Mouse (Mus musculus) urinary bladder, adult 2 months (tissue): ENCODE data around the gene Pnrc2. TPM values are rescaled to one million over a fixed set of nuclear protein-coding genes. Genes with fewer than 3 reads are reported as not detected.

Experiments
- DNase-seq: peaks from one replicate; pipeline ENCODE4 v3.0.0; 2022; ENCODE audit warnings: low spot score
- polyA plus RNA-seq: library from polyadenylated mRNA; depleted of rRNA; stranded (reverse); fragments of >200 nt; gene quantifications from 2 replicates; pipeline ENCODE4 v1.2.3, GENCODE M21; 2012

The Pnrc2 gene
- polyA plus RNA-seq, 1 experiment: 122 TPM

GRCm38 (mm10) chr4:135870227-135871023, 3.2 kb downstream of the Pnrc2 start:
- no peak for DNase-seq

- DNase-seq: no peak
Measured at GRCm38 (mm10) chr4:135868996-135869395, 4.7 kb downstream of the Pnrc2 start.

DNA sequence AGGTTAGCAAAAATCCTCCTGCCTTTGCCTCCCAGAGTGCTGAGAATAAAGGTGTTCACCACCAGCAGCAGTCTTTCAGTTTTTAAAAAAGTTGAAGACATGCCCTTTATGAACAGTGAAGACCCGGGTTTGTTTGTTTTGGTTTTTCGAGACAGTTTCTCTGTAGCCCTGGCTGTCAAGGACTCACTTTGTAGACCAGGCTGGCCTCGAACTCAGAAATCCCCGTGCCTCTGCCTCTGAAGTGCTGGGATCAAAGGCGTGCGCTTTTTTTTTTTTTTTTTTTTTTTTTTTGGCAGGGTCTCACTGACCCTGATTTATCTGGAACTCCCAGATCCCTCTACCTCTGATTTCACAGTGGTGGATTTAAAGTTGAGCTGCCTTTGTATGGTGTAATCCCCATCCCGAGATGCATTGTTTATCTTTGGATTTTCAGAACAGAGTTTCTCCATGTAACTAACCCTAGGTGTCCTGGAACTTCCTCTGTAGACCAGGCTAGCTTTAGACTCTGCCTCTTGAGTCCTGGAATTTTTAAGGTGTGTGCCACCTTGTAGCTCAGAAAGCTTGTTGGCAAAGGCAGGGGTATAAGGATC, 16.0 kb downstream of the Pnrc2 start:
- no peak for DNase-seq

GRCm38 (mm10) chr4:135856223-135857091, 17.2 kb downstream of the Pnrc2 start:
- peak; percentile 52 for DNase-seq

DNA sequence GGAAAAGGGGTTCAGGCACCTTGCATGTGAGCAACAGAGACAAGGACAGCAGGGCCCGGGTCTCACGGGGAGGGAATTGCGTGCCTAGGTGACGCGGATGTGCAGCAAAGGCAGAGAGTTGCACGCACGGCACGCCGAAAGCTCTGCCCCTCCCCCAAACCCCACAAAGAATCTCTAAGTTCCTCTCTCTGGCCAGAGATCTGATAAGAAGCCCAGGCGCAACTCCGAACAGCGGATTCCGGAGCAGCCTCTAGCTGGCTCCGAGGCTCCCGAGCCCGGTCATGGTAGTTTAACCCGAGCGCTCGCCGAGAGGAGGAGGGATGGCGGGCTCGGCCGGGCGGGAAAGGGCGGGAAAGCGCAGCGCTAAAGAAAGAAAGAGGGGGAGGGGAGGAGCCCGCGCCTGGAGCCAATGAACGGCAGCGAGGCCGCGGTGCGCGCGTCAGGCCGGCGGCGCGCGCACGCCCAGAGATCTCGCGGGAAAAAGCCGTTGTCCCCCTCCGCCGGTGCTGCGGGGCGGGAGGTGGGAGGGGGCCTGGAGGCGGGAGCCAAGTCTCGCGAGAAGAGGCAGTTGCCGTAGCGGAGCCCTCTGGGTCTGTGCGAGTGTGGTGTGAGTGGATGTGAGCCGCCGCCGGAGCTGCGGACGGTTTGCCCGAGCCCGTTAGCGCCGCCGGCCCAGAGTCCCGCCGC, 18.0 kb downstream of the Pnrc2 start, which contains the start of gene Srsf10:
Gene Srsf10 (plus strand): TSS at position 212 of the 687 bp plus-strand sequence.
- peak; percentile 95 for DNase-seq

DNA sequence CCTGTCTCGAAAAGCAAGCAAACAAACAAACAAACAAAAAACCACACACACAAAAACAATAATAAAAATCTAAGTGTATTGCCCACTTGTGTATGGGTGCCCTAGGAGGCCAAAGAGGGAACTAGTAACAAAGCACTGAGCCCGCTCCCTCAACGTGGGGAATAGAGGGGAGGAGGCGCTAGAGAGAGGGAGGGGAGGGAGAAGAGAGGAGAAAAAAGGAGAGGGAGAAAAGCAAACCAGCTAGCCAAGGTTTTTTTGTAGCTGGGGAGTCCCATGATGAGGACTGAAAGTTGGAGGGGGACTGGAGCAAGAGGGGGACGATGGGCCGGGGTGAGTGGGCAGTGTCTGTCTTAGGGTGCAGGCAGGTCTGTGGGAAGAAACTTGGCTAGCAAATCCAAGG, 18.6 kb downstream of the Pnrc2 start:
- no peak for DNase-seq

DNA sequence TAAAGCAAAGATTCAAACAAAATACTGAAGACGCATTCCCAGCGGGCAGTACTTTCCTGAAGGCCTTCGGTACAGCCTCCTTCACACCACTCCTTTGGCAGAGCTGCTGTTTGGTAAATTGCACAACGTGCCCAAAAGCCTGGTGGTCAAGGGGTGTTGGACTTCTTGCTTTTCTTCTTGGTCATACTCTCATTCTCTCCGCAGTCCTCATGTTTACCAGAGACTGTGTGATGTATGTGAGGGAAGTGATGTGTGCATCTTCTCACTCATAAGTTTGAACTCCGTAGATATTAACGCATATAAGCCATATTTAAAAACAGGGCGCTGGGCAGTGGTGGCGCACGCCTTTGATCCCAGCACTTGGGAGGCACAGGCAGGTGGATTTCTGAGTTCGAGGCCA, 19.0 kb downstream of the Pnrc2 start:
- DNase-seq: no peak

DNA sequence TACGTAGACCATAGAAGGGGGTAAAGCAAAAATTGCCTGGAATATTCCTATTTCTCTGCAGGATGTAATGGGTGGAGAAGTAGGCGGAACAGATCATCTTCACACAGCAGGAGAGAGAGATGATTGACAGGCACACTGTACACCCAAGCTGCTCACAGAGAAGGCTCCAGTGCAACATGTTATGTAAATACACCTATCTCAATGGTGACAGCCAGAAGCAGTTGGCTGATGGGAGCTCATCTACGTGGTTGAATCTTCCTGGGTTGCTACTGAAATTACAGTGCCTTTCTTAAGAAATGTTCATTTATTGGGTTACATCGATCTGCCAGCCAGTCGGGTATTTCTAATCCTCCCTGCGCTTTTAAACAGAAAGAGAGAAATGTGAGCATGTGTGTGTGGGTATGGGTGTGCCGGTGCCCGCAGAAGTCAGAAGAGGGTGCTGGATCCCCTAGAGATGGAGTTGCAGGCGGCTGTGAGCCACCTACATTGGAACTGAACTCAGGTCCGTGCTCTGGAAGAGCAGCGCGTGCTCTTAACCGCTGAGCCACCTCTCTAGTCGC, 19.6 kb downstream of the Pnrc2 start:
- DNase-seq: no peak

DNA sequence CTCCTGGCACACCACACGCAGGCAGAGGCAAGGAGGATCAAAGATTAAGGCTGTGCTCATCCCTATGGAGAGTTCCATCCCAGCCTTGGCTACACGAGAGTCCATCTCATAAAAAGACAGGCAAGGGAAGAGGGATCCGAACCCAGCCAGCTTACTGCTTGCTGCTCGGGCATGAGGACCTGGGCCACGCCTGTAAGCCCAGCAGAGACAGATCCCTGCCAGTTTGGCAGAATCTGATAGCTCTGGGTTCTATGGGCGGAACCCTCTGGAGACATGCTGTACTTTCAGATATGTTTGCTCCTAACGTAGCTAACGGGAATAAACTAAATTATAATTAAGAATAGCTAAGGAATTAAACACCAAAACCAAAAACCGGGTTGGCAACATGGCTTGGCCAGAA, 21.7 kb downstream of the Pnrc2 start:
- DNase-seq: no peak

DNA sequence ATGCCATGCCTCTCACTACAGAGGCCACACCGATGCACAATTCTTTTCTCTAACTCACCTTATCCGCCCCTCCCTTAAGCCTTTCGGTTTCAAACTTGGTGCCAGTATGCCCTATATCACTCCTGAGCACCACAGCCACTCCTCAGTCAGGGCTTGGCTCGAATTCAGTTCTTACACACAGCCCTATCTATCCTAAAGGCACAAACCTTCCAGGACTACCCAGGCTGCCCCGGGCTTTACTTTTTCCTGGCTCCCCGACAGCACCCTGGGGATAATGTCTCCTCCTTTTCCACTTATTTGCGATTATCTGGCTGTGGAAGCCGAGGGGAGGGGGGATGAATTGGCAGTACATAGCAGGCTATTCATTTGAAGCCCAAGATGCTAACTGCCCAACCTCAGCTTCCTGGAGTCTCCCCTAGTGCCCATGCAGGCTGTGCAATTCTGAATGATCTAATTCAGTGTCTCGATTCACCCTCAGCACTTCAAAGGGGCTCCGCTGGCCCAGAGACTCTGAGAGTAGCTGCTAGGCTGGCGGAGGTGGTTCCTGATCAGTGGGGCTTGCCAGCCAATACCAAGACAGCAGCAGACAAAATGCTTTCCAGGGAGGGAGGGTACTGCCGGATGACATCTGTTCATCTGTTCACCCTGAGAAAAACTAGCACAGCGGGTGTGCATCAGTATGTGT, 23.1 kb downstream of the Pnrc2 start:
- DNase-seq: no peak

- no peak for DNase-seq
Measured at GRCm38 (mm10) chr4:135847581-135847980, 26.1 kb downstream of the Pnrc2 start.

GRCm38 (mm10) chr4:135844400-135844799, 29.2 kb downstream of the Pnrc2 start:
- DNase-seq: no peak

DNA sequence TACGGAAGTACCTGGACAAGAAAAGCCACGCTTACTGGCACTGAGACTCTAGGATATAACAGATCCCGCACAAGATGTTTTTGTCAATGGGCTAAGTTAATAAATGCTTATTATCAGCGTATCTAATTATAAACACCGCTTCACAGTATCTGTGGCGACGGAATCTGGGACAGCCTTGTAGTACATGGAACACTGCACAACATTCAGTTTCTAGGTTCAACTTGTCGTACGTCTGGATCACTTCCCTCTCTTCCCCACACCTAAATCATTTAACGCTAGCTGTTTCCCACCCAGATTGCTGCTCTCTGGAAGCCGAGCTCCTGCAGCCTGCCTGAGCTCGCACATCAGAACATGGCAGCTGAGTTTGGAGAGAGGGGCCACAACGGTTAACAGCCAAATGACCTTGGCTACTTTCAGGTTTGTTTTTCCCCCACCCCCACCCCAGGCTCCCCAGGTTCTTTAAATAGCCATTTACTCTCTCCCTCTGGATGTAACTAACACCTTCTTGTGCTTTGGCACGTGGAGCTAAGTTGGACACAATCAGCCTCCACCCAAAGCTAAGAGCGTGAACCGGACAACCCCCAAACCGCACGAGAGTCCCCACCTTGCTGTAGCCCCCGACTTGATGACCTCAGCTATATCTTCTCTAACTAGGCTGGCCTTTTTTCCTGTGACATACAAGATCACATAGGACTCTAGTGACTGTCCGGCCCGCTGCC, 34.2 kb downstream of the Pnrc2 start:
- no peak for DNase-seq

DNA sequence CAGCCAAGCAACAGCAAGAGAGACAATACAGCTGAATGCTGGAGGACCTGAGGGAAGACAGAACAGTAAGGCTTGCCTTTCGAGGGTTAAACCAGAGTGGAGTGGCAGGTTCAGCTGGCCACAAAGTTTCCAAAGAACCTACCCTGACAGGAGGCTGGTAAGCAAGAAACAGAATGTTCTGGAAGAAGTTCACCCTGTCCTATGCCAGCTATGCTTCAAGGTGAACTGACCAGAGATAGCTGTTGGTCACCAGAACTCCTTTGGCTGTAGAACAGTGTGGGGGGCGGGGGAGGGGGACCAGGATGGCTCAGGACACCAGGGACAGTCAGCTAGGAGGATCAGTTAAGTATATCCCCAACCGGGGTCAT, 34.7 kb downstream of the Pnrc2 start:
- DNase-seq: no peak

- no peak for DNase-seq
Measured at GRCm38 (mm10) chr4:135834124-135834717, 39.4 kb downstream of the Pnrc2 start.

- no peak for DNase-seq
Measured at GRCm38 (mm10) chr4:135833301-135834123, 40.1 kb downstream of the Pnrc2 start.

DNA sequence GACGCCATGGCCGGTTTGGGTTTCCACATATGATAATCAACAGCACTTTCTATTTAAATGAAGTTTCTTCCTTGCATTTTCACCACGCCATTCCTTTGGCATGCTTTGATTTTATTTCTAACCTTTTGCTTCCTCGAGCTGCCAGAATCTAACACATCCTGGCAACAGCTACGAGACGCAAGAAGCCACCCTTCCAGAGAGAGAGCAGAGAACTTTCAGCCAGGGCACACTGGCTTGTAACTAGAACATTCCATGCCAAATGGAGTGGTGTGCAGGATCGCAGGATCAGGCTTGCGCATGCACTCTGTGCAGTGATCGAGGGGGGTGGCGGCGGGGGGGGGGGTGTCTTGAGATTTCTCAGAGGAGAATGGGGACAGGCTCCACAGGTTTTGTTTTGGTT, 41.6 kb downstream of the Pnrc2 start:
- DNase-seq: no peak

GRCm38 (mm10) chr4:135828491-135828890, 45.2 kb downstream of the Pnrc2 start:
- DNase-seq: no peak

DNA sequence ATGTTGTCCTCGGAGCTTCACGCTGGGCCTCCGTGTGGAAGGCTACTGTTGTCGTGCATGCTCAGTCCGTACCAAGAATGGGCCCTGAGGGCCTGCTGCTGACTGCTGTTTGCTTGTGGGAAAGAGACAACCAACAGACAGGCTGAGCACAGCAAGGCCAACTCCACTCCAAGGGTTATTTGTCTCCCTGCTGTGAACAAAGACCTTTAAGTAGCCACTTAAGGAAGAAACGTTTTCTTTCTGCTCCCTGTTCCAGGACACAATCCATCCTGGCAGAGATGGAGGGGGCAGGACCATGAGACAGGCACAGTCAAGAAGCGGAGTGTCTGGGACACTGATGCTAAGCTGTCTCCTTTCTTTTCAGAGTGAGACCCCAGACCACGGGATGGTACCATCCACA, 49.4 kb downstream of the Pnrc2 start:
- no peak for DNase-seq
